Mouse (Mus musculus) gastrocnemius, postnatal 14 days (tissue): Measurements from ENCODE around the gene Ak3. TPM values are rescaled to one million over a fixed set of nuclear protein-coding genes. Genes with fewer than 3 reads are reported as not detected.
A peak's percentile ranks its signal among the peaks of the same experiment; 100 is the strongest.

Experiments
- DNase-seq: peaks from one replicate; pipeline ENCODE4 v3.0.0; 2021; ENCODE audit warnings: mixed read lengths
- intact Hi-C: fragments of 180-260 bp; cut with DNase I; formaldehyde crosslinking; loops from one replicate; pipeline ENCODE4 v1.15.1; 2025; ENCODE audit warnings: low total_unique reads
- long read RNA-seq, 2 experiments: library from polyadenylated mRNA; stranded (forward); transcript quantifications; one replicate each; pipeline ENCODE4 v2.0.0; 2021
- total RNA-seq, 2 experiments: library from RNA; stranded (reverse); gene quantifications; 2 replicates each; pipeline ENCODE4 v1.2.3; 2021

Ak3 gene
- total RNA-seq, result 10 to 100 TPM; 54.4 to 54.5 TPM
- long read RNA-seq, experiment 1, transcript Ak3-201 (5 exons, 2,809 nt), result major isoform, 48 of 54 reads
- long read RNA-seq, experiment 1, partial matches to known transcripts, result 0 of 54 reads
- long read RNA-seq, experiment 1, other reads (novel, unspliced or antisense), result 6 of 54 reads
- long read RNA-seq, experiment 2, transcript Ak3-201 (5 exons, 2,809 nt), result major isoform, 61 of 67 reads
- long read RNA-seq, experiment 2, partial matches to known transcripts, result 1 of 67 reads
- long read RNA-seq, experiment 2, other reads (novel, unspliced or antisense), result 5 of 67 reads

DNA sequence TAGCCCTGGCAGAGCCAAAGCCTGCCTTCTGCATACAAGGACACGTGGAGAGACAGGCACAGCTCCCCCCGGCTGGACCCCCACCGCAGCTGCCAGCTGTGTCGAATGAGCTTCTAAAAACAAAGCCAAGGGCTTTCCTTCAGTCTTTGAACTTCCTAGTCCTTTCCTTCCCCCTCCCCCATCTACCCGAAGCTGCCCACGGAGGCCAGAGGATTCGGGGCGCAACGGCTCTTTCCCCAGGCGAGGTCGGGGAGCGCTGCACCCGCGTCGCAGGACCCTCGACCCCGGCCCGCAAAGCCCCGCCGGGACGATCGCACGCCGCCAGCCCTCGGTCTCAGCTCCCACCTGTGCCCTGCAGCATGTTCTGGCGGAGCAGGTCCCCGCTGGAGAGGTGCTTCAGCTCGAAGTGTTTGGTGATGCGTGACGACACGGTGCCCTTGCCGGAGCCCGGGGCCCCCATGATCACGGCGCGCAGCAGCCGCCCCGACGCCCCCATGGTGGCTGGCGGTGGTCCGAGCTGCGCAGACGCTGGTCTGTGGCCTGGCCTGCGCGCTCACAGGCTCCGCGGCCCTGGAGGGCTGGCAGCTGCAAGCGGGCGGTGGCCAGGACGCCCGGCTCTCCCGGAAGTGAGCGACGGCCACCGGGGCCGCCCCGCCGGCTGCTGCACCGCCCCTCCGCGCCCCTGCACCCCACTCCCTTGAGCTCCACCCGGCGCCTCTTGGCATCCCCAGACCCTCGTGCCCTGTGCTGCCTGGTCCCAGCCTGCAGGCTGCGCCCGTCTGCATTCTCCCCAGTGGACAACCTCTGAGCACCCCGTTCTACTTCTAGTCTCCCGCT lies at the start of gene Ak3:
Ak3 (minus strand) TSS at position 628 of the 837 bp plus-strand sequence.
- peak; percentile 86 for DNase-seq
- intact Hi-C loops, result loop anchor here (10.0 kb wide), 1 partner anchor 53 kb away; the partner anchor contains the start of gene Cdc37l1

DNA sequence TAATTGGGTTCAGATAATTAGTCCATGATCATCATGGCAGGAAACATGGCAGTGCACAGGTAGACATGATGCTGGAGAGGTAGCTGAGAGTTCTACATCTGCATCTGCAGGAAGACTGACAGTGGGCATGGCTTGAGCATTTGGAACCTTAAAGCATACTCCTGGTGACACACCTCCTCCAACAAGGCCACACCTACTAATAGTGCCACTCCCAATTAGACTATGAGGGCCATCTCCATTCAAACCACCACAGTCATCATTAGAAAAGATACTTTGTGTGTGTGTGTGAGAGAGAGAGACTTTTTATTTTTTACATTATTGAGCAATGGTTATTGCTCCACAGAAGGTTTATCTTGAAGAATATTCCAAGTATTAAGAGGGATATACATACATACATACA lies 44.4 kb upstream of the Ak3 start:
- DNase-seq, result no peak
- intact Hi-C loops, result no loop called here

DNA sequence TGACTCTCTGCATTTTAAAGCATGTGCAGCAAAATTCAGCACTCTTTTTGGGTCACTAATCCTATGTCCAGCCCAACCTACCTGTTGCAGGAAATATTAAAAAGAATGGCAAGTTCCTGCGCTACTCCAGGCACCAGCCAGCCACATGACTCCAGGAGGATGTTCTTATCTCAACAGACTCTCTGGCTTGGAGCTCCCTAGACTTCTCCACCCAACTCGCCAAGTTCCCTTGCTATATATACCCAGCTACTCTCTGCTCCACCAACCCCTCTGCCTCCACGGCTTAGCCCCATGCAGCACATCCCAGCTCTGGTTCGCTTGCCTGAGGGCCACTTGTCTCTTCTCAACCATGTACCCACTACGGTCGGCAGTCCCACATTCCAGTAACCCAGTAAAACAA lies 40.9 kb upstream of the Ak3 start:
- intact Hi-C loops, result no loop called here
- DNase-seq, result no peak

DNA sequence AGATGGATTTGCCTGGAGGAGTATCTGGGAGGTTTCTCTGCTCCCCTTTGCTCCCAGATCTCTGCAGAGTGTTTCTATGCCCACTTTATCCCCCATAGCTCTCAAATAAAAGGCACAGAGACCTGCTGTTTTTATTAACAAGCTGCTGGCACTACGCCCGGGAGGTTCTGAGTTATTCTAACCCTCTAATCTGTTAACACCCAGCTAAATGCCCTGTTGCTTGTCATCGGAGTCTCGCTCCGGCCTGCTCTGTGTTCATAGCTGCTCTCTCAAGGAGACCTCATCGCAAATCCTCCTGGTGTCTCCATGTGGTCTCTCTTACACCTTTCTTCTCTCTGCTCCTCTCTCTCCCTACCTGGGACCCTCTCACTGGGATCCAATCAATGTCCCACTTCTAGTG lies 27.0 kb upstream of the Ak3 start:
- DNase-seq, result no peak
- intact Hi-C loops, result loop anchor here (10.0 kb wide), 1 partner anchor 170 kb away; no protein-coding TSS in a partner anchor

DNA sequence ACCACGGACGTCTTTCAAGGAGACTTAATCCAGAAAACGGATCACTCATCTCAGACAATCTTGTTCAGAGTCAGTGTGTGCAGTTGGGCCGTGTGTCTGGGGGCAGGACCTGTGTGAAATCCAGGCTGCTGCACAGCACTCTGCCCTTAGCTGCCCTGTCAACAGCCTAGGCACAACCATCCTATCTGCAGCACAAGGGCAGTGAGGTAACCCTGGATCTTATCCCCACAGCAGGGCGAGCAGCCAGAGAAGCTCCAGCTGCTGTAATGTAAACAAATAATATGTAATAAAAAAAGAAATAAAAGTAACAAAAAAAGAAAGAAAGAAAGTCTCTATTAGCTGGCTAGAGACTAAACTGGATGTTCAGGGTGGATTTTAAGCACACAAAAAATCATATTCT lies 21.4 kb upstream of the Ak3 start:
- DNase-seq, result no peak
- intact Hi-C loops, result loop anchor here (10.0 kb wide), 1 partner anchor 286 kb away; no protein-coding TSS in a partner anchor

DNA sequence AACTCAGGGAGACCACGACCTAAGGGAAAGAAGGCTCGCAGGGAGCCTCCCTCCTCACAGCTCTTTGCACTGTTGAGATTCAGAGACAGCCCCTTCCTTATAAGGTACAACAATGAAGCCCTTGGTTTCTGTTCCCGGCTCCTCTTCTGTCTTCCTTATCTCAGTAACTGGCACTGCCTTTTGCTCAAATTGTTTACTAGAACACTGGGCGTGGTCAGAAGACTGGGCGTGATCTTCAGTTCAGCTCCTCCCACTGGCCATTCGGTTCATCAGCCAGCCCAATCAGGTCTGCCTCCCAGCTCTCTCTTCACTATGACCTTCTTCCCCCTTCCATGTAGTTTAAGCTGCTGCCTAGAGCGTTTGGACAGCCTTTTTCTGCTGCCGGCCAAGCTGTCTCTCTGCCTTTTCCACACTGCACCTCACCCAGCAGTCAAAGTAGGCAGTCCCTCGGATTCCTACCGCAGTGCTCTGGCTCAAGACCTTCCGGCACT lies 19.3 kb upstream of the Ak3 start:
- DNase-seq, result peak; percentile 64

DNA sequence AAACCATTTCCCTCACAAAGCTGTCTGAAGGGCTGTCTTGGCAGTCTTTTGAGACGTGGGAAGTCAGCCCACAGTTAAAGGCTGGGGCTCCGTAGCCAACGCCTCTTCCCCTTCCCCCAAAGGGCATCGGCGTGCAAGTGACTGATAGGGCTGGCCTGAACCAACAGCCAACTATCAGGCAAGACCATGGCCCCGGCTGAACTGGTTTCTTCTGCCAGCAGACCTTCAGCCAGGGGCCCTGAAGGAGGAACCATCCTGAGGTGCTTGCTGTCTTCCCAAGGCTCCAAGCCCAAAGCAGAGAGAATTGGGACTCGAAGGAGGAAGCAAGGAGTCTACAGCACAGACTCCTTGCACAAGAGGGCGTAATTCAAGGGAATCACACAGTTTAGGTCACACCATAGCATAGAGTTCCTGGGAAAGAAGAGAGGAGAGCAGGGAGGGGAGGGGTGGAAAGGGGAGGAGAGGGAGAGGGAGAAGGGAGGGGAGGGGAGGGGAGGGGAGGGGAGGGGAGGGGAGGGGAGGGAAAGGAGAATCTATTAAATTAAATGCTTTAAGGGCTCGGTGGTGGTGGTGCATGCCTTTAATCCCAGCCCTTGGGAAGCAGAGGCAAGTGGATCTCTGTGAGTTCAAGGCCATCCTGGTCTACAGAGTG lies 16.8 kb upstream of the Ak3 start:
- DNase-seq, result peak; percentile 46
- intact Hi-C loops, result loop anchor here (10.0 kb wide), 1 partner anchor 290 kb away; no protein-coding TSS in a partner anchor

More for the DNA sequence above, 19.3 kb upstream of the Ak3 start:
- intact Hi-C loops, result loop anchor here (10.0 kb wide), 1 partner anchor 288 kb away; no protein-coding TSS in a partner anchor

DNA sequence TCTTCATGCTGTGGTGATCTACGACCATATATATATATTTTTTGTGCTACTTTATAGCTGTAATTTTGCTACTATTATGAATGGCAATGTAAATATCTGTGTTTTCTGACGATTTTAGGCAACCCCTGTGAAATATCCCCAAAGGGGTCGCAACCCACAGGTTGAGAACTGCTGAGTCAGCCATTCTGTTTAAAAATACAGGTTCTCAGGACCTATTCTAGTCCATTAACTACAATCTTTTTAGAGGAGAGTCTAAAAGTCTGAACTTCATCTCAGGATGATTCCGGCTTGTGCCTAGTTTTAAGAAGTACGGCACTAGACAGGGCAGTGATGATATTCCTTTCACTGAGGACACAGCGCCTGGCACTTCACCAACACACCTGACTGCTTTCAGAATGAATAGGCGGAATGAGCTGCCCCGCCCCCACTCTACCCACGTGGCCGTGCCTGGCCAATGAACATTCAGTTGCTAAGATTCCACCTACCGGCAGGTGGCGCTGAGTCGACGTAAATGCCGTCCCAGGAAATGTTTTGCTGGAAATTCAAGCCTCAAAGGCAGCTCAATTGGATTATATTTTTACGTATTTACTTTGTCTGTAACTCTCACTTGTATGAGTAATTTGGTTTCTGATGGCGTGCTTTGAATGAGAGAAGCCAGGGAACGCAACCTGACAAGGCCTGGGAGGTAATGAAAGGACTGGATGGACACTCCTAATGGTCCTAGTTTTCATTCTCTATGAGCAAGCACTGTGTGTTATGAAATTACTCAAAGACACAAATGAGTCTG lies 16.0 kb upstream of the Ak3 start:
- peak; percentile 90 for DNase-seq
- intact Hi-C loops, result loop anchor here (10.0 kb wide), 1 partner anchor 291 kb away; no protein-coding TSS in a partner anchor

DNA sequence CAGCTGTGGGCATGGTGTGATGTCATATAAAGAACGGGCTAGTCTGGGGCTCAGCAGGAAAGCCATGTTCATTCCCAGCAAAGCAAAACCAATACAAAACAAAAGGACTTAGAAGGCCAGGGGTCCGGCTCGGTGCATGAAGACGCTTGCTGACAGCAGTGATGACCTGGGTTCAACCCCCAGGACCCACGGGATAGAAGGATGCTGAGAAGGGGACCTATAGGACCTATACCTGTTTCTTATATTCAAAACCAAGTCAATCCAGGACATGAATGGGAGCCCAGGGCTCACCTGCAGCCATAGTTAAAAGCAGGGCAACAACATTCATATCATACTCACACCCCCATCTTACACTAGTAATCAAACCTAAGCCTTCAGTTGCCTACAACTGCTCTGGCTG lies 15.2 kb upstream of the Ak3 start:
- no peak for DNase-seq
- intact Hi-C loops, result loop anchor here (10.0 kb wide), 1 partner anchor 292 kb away; no protein-coding TSS in a partner anchor

DNA sequence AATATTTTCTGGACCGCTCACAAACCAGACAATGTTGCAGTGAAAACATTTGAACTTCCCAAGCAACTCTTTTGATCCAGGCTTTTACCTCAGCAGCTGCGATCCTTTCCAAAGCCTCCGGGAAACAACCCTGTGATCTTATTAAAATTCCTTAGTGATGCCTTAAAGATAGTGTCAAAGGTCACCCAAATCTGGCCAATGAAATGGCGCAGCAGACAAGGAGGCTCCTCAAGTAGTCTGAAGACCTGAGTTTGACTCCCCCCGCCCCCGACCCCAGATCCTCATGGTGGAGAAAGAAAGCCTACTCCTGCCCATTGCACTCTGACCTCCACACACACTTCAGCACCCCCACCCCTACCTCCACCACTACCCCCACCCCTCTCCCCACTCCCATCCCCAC lies 12.5 kb upstream of the Ak3 start:
- DNase-seq, result no peak
- intact Hi-C loops, result loop anchor here (10.0 kb wide), 1 partner anchor 295 kb away; no protein-coding TSS in a partner anchor

DNA sequence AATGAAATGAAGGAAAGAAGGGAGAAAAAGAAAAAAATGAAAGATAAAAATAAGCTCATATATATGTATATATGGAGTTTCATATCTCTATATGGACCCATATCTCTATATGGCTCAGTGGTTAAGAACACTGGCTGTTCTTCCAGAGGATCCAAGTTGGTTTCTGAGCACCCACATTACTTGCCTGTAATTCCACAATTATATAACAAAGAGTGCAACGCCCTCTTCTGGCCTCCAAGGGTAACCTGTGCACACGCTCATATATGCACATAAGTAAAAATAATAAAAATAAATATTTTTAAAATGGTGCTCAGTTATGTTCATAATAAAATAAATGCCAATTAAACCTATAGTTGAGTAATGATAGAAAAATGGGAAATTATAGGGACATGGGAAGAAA lies 11.9 kb upstream of the Ak3 start:
- DNase-seq, result no peak
- intact Hi-C loops, result loop anchor here (10.0 kb wide), 1 partner anchor 295 kb away; no protein-coding TSS in a partner anchor

DNA sequence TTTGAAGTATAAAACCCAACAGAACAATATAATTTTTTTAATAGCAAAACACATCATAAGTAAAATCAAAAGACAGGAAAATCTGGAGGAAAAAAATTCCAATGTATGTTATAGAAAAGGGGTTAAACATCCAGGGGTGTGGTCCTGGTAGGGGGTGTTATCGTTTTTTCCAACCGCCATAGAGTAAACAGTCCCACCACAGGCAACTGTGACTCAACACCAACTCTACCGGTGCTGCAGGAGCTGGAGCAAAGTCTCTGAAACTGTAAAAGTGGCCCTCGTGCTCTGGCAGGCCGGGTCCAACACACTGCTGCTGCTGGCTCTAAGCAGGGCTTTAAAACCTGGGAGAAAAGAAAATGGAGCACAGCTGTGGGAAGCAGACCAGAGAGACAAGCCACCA lies 11.0 kb upstream of the Ak3 start:
- intact Hi-C loops, result no loop called here
- DNase-seq, result no peak

DNA sequence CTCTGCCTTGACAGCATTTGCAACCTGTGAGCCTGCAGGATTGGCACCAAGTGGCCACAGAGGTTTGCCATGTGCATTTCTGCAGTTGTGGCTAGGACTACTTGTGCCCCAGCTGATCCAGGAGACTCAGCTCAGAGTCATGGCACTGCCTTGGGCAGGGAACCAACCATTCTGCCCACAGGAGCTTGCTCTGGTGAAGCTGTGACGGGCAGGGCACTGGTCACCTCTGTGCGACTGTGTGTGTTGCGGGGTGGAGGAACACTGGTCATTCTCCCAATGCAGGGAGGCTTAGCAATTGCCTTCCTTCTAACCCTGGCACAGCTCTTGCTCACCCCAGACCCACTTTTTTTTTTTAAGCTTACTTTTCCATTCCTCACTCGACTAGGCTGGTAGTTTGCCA lies 7.7 kb upstream of the Ak3 start:
- intact Hi-C loops, result no loop called here
- DNase-seq, result no peak

DNA sequence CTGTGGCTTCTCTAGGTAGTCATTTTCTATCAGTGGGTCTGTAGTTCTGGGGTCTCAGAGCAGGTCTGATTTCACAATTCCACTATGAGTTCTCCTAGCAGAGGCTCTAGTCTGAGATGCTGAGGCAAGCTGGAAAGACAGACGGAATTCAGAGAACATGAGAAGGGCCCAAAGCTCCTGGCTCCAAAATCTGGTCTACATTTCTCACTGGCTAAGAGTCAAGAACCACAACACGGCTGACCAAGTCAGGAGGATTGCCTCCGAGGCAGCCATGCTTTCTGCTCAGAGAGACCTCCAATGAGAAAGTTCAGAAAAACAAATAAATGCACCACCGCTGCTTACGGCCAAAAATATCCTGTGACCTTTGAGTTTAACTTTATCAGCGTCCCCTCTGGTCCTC lies 6.8 kb upstream of the Ak3 start:
- intact Hi-C loops, result no loop called here
- DNase-seq, result peak; percentile 37

DNA sequence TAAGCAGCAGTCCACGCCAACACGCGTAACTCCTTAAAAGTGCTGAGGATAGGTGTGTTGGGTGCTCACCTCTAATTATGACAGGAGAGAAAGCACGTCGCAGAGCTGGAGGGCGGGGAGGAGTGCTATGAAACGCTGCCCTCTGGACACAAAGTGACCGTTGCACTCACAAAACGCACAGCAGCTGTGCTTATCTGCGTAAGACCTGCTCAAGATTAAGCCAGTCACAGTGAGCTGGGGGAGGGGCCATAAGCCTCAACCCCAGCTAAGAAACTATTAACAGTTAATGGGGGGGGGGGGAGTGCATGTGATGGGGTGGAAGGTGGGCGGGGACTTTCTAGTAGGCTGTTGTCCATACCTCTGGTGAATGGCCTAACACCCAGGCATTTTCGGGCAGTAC lies 5.0 kb upstream of the Ak3 start:
- intact Hi-C loops, result no loop called here
- DNase-seq, result no peak

DNA sequence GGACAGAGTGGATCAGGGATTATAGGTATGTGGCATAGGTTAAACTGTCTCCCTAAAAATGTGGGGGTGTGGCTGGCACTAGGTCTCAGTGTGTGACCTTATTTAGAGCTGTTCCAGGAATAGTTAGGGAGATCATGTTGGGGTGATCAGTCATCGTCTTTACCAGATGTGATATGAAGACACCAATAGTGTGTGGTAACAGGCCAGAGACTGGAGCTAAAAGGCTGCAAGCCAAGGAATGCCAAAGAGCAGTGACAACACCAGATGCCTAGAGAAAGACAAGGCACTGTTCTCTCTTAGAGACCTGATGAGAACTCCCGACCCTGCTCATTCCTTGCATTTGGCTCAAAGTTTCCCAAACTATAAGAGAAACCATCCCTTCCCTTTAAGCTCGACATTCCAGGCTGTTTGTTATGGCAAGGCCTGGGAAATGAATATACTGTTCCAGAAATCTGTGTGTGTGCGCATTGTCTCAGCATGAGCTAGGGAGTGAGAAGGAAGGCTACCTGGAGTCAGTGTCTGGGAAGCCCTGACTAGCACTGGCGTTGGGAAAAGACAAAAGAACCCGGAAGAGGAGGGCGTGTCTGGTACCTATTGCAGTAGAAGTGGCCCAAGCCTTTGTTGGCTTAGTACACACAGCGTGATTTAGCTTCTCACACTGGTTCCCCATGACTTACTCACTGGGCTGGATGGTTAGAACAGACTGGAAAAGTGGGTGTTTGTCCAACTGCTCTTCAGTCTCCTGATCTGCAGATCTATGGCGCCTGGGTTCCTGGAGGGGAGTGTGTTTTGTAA lies 2.6 kb upstream of the Ak3 start:
- intact Hi-C loops, result no loop called here
- no peak for DNase-seq

DNA sequence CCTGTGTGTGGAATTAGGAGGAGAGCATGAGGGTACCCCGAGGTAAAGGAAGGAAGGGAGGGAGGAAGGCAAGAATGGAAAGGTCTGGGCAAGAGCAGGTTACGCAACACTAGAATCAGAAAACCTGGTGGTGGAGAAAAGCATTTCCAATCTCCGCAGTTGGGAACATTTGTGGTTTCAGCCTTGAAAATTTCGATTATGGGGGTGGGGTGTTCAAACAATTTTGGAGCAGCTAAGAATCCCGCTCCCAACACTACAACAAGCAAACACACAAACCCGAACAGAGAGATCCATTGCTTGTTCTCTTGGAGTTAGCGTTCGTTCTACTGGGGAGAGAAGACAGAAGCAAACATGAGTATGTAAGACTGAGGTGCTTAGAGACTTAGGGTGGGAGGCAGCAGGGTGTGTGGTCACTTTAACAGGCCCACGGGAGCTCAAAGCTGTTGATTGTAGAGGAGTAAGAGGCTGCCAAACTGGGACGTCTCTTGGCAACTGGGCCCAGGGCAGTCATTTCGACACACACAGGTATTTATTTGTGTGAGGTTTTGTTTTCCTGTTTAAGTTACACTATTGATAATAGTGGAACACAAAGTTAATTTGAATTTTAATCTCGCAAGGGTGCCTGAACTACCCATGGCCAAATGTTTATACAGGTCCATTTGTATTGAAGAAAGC lies 1.8 kb upstream of the Ak3 start:
- DNase-seq, result no peak

DNA sequence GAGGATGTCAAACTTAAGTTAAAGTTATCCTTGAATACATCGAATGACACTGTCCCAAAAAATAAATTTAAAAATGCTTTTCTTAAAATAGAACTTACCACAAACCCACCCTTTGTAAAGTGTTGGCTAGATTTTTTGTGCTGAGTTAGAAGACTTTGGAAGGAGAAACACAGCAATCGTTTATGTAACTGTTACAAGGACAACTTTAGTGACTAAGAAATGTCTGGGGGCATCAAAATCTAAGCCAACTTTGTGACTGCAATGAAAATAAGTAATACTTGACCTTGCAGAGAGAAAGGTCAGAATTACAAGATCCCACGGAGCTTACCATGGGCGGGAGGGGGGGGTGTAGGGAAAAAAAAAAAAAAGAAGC lies 814 bp downstream of the Ak3 start:
- no peak for DNase-seq
- intact Hi-C loops, result loop anchor here (10.0 kb wide), 1 partner anchor 52 kb away; the partner anchor contains the start of gene Cdc37l1

More for the DNA sequence above, 1.8 kb upstream of the Ak3 start:
- intact Hi-C loops, result loop anchor here (10.0 kb wide), 1 partner anchor 55 kb away; the partner anchor contains the start of gene Cdc37l1
